Mouse (Mus musculus): ENCODE measurements around the gene Cd82.

The Cd82 gene

GRCm38 (mm10) chr2:93466314-93466713, 3.4 kb upstream of the Cd82 start:
- no peak for DNase-seq (ENCODE audit: low spot score)

DNA sequence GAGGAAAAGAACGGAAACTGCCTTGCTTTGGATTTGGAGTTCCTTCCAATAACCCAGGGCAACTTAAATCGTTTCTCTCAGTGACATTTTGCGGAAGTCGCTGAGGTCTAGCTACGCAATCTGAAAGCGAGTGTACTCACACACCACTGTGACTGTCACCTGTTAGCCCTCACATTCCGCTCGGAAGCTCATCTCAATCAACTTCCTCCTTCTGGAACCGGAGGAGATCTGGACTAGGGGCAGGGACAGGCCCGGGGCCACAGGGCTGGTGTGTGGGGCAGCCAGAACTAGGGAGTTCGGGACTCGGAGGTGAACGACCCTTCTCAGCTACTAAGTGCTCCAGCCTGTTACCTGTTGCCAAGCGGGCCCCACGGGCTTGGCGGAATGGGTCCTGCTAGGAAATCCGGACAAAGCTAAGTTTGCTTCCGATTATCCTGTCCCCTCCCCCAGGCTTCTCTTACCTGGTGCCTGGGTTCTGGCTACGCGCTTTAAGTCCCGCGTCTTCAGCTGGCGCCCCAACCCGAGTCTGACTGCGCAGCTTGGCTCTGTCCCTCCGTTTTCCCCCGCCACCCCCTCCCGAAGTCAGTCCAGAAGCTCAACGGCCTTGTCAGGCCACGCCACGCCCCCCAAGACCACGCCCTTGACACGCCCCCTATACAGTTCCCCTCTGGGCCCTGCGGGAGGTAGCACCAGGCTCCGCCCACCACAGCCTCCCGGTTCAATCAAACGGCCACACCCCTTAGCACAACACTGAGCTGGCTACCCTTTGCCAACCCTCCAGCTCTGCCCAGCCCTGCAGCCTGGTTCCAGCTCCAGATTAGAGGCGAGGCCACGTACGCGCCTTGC, 848 bp downstream of the Cd82 start:
- DNase-seq (ENCODE audit: low spot score), result peak; percentile 93

DNA sequence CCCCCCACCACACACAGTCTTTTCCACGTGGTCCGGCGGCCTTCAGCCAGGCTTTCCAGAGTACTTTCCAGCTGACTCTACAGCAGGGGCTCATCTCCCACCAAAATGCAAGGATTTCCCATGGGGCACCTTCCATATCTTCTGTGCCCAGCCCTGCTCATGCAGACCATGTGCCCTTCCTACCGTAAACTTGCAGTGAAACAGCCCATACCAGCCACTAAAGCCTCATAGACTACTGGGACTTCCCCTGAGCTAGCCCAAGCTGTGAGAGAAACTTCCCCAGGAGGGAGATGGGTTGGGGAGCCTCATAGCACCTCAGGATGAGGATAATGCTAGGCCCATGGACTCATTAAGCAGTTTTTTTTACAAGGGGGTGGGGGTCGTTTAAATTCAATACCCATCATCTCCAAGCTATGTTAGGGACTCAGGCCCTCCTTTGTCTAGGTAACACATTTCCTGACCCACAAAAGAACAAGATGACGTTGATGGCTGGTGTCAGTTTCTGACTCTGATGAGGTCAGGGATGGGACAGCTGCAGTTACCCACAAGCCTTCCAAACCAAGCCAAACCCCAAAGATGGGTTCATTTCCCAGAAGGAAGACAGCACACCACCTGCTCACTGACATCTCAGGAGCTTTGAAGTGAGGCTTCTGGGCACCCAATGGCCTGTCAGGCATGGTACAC, 2.0 kb downstream of the Cd82 start:
- DNase-seq (ENCODE audit: low spot score), result no peak

GRCm38 (mm10) chr2:93459208-93459920, 3.6 kb downstream of the Cd82 start:
- DNase-seq (ENCODE audit: low spot score), result no peak

- DNase-seq (ENCODE audit: low spot score), result no peak
These were observed 4.4 kb downstream of the Cd82 start for GRCm38 (mm10) chr2:93458332-93459207.

GRCm38 (mm10) chr2:93457426-93458130, 5.4 kb downstream of the Cd82 start:
- no peak for DNase-seq (ENCODE audit: low spot score)

- no peak for DNase-seq (ENCODE audit: low spot score)
These were observed 6.8 kb downstream of the Cd82 start for GRCm38 (mm10) chr2:93456140-93456539.

DNA sequence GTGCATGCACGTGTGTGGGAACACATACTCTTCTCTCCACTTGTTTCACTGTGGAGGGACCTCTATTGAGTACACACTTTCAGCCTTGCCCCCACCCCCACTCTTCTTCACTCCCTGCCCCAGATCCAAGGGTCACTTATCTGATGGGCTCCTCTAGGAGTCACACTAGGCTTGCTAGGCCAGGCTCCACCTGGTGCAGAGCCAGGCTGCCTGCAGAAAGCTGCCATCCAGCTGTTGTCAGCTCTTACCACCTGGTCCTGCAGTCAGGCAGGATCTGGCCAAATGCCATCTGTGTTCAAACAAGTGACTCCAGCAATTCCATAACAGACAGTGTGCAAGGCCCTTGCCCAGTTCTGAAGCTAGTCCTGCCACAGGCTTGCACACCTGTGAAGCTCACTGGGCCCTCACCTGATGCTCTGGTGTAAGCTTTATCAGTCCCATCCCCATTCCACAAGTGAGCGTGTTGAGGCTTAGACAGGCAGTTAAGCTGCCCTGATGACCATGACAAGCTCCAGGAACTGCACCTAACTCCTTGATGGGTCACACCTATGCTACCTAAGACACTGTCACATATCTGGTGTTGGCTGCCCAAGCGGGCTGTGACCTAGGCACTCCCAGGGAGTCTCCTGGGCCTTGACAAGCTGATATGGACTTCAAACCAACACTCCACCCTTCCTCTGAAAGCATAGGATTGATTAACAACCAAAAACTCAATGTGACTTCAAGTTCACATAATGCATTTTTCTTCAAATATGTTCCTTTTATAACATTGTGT, 7.9 kb downstream of the Cd82 start:
- no peak for DNase-seq (ENCODE audit: low spot score)

DNA sequence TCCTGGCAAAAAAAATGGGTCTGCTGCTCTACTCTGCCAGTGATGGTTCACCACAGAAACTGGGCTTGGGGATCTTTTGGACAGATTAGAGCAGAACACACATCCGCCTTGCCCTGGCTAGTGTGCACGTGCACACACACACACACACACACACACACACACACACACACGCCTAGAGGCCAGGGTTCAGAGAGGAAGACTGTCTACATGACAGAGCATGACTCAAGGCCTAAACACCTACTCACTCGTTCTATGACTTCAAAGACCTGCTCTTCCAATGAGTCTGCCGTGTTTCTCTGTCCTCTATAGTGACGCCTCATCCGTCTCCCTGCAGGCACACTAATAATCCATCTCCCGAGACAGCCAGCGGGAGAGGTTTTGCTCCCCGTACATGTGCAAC, 8.6 kb downstream of the Cd82 start:
- peak; percentile 21 for DNase-seq (ENCODE audit: low spot score)

GRCm38 (mm10) chr2:93453046-93453445, 9.9 kb downstream of the Cd82 start:
- no peak for DNase-seq (ENCODE audit: low spot score)

- no peak for DNase-seq (ENCODE audit: low spot score)
These were observed 10.4 kb downstream of the Cd82 start for GRCm38 (mm10) chr2:93452506-93452905.

- no peak for DNase-seq (ENCODE audit: low spot score)
These were observed 10.9 kb downstream of the Cd82 start for GRCm38 (mm10) chr2:93452057-93452456.

DNA sequence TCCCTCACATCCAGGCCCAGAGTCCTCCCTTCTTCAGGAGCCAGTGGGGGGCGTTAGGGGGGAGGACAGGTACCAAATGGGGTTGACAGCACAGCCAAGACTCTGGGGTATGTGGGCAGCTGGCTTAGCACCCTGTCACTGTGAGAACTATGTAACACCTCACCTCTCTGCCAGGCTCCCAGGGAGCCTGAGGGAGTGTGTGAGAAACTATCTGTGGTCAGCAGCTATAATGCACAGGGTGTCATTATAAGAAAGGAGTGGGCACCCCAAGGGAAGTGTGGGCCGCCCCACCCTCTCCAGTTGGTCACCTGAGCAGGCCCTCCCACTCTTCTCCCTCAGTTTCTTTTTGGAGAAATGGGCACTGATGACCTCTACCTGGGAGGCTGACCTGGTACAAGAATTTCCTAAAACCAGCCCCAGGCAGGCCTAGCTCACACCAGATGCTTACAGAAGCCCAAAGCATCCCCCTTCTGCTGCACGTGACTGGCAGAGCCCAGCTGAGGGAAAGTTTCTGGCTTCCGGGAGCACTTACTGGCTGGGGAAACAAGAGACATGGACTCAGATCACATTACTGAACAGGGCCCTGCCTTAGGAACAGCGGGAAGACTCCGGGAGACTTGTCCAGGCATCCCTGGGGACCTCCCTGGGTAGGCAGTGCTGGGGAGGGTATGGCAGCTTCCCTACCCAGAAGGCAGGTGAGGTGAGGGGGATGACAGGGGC, 11.6 kb downstream of the Cd82 start:
- DNase-seq (ENCODE audit: low spot score), result peak; percentile 47

DNA sequence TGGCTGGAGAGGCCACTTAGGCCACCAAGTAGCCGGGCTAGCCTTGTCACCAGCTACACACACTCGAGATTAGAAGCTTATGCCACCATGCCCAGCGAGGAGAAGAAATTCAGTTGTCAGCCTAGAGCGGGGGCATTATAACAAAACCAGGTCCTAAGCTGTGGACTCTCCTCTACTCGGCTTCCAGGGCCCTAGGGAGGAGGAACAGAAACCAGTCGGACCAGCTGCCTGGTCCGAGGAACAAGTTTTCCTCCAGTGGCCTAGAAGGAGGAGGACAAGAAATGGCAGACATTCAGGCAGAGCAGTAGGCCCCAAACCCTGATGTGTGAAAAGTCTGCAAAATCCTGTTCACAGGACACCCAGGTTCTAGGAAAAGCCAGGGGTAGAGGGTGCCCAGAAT, 12.2 kb downstream of the Cd82 start:
- DNase-seq (ENCODE audit: low spot score), result no peak

GRCm38 (mm10) chr2:93449657-93450056, 13.3 kb downstream of the Cd82 start:
- DNase-seq (ENCODE audit: low spot score), result no peak

- DNase-seq (ENCODE audit: low spot score), result no peak
These were observed 14.2 kb downstream of the Cd82 start for GRCm38 (mm10) chr2:93448774-93449173.

DNA sequence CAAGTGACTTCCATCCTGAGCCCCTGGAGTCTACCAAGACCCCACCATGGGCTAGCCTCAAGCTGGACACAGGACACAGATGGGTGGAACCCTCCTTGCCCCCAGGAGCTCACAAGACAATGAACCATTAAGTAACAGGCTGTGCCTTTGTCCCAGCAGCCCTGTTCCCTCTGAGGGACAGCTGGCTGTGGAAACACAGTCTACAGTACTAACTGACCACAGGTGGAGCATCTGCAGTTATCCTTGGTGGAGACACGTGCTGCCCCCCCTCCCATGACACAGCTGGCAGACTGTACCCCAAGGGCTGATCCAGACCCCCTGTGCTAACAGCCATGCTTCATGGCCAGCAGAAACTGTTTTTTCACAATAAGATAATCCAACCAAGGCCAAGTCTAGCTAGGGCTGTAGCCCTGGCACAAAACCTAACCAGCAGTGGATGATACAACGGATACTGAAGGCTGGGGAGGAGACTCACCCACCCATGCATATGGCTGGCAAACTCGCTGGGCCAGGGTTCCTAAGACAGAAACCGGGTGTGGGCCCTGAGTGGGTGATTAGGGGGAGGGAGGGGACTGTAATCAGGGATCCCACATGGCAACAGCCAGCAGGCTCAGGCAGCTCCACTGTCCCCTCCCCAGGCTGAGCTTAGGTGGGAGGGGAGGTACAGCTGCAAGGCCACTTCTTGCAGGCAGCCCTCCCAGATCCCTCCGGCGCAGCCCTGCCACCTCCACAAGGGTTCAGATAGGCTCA, 15.3 kb downstream of the Cd82 start:
- no peak for DNase-seq (ENCODE audit: low spot score)

DNA sequence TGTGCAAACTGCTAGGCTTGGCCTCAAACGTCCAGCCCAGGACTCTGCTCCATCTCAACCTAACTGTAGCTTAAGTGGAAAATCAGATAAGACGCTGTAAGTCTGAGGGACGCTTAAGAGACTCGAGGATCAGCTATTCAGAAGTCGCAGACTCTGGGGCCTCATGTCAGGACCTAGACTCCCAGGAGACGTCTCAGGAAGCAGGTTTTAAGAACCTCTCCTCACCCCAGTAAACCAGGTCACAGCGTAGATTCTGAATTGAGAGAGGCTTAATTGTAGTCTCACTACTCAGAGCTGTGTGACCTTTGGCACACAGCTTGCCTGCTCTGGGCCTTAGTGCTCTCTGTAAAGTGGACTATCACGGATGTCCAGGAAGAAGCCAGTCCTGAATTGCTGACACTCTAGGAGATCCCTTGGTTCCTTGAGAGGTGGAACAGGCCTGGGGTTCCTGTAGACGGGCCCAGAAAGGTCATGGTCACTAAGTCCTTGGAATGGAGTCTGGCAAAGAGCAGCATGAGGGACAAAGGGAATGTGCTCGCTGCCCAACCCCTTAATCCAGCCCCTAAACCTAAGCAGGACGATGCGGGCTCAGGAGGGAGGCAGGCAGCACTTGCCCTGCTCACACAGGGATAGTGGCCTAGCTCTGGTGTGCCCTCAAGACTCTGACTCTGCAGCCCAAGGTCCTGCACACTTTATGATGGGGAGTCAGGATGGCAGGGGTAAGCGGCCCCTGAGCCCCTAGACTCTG, 16.2 kb downstream of the Cd82 start:
- DNase-seq (ENCODE audit: low spot score), result no peak

All from embryo, embryonic 10 days (tissue).